Mouse (Mus musculus) G1E (cell line): Measurements from ENCODE around the gene Erbb4. TPM values are rescaled to one million over a fixed set of nuclear protein-coding genes. Genes with fewer than 3 reads are reported as not detected.

Experiments
- ATAC-seq: 2 replicates; pipeline ENCODE4 v1.8.0; 2016; ENCODE audit warnings: mild to moderate bottlenecking; ENCODE audit not compliant: insufficient number of reproducible peaks, poor library complexity, low FRiP score, severe bottlenecking; ENCODE audit errors: extremely low read depth
- DNase-seq: peaks from one replicate; pipeline ENCODE4 v3.0.0; 2012; ENCODE audit warnings: low spot score
- H3K27me3 ChIP-seq: 2 replicates; pipeline ENCODE4 v1.6.1; 2012; ENCODE audit warnings: mild to moderate bottlenecking, low read length, inconsistent platforms; ENCODE audit not compliant: insufficient read depth
- H3K36me3 ChIP-seq: replicated peaks from 2 replicates; pipeline ENCODE3; 2012; ENCODE audit warnings: mild to moderate bottlenecking, inconsistent platforms
- H3K4me1 ChIP-seq: 2 replicates; pipeline ENCODE4 v1.6.1; 2012; ENCODE audit warnings: low read depth, low read length, inconsistent platforms, mixed read lengths; ENCODE audit not compliant: insufficient read depth
- H3K4me3 ChIP-seq: 2 replicates; pipeline ENCODE4 v1.5.1; 2012; ENCODE audit warnings: low read depth, mild to moderate bottlenecking, inconsistent platforms, low read length, moderate library complexity, mixed read lengths
- H3K9me3 ChIP-seq: replicated peaks from 2 replicates; pipeline ENCODE4 v1.6.1; 2012; ENCODE audit warnings: inconsistent platforms
- CTCF ChIP-seq: IDR thresholded peaks from 2 replicates; pipeline ENCODE4 v1.5.1; 2012; ENCODE audit warnings: low read depth, low read length, inconsistent platforms, mixed read lengths
- GATA1 ChIP-seq: IDR thresholded peaks from 2 replicates; pipeline ENCODE4 v1.6.1; 2012; ENCODE audit warnings: borderline replicate concordance, low read length, inconsistent platforms, mixed read lengths
- GATA2 ChIP-seq: IDR thresholded peaks from 2 replicates; pipeline ENCODE4 v1.6.1; 2012; ENCODE audit warnings: low read depth, low read length, inconsistent platforms, borderline replicate concordance
- POLR2AphosphoS5 ChIP-seq: IDR thresholded peaks from 2 replicates; pipeline ENCODE4 v1.6.1; 2012; ENCODE audit warnings: low read depth, low read length, inconsistent platforms; ENCODE audit not compliant: insufficient replicate concordance
- TAL1 ChIP-seq: conservative IDR thresholded peaks from 2 replicates; pipeline ENCODE4 v1.6.1; 2012; ENCODE audit warnings: low read depth, low read length, inconsistent platforms, mixed read lengths
- polyA plus RNA-seq: library from polyadenylated mRNA; stranded (reverse); fragments of >175 nt; gene quantifications from 2 replicates; pipeline ENCODE4 v1.2.3, GENCODE M21; 2012
- total RNA-seq, 2 experiments: library from RNA; stranded (forward) in 1 of 2; stranded (reverse) in 1 of 2; fragments of 200-1000 nt in 1 of 2; fragments of >200 nt in 1 of 2; fragmentation: Nextera tagmentation in 1 of 2; gene quantifications; 2 replicates each; pipeline ENCODE4 v1.2.3; 2014 to 2017

Erbb4 gene
- not detected in 2 replicates for total RNA-seq (2014; fragmentation: Nextera tagmentation)
- total RNA-seq (2017), result 0.06 and 0.33 TPM in 2 replicates
- not detected in 2 replicates for polyA plus RNA-seq

- H3K27me3 ChIP-seq, result peaks cover 24% of the 10 kb centered on the region; the same call in 1 of the 2 replicates
These were observed at the start of gene Erbb4 for GRCm38 (mm10) chr1:69107485-69108158. Gene Erbb4 (minus strand): TSS chr1:69108059.

GRCm38 (mm10) chr1:69157346-69157745 lies 49.5 kb upstream of the Erbb4 start:
- ATAC-seq (no peak), DNase-seq (no peak)
- Histone ChIP-seq H3K27me3 (no peaks in the 10 kb centered on the region), H3K36me3 (no peaks in the 10 kb centered on the region), H3K4me1 (no peaks in the 10 kb centered on the region), H3K4me3 (no peak overlapping the region), H3K9me3 (no peaks in the 10 kb centered on the region)
- TF ChIP-seq POLR2AphosphoS5 (no peak), CTCF (no peak), GATA1 (no peak), GATA2 (no peak), TAL1 (no peak)

More at GRCm38 (mm10) chr1:69107485-69108158, at the start of gene Erbb4:
- no peak for DNase-seq
- TF ChIP-seq CTCF (no peak), POLR2AphosphoS5 (no peak)
- Histone ChIP-seq H3K36me3 (no peaks in the 10 kb centered on the region), H3K4me1 (no peaks in the 10 kb centered on the region), H3K9me3 (no peaks in the 10 kb centered on the region), H3K4me3 (no peak within 1 kb of the TSS)
- no peak for ATAC-seq

- no peak overlapping the region for H3K4me3 ChIP-seq
- H3K9me3 ChIP-seq, result no peaks in the 10 kb centered on the region
- H3K36me3 ChIP-seq, result no peaks in the 10 kb centered on the region
- no peaks in the 10 kb centered on the region for H3K4me1 ChIP-seq
- TF ChIP-seq GATA2 (no peak), CTCF (no peak), POLR2AphosphoS5 (no peak), TAL1 (no peak), GATA1 (no peak)
- DNase-seq (no peak), ATAC-seq (no peak)
- no peaks in the 10 kb centered on the region for H3K27me3 ChIP-seq
These were observed 33.5 kb upstream of the Erbb4 start for GRCm38 (mm10) chr1:69141341-69141740.

GRCm38 (mm10) chr1:69139519-69139868 lies 31.6 kb upstream of the Erbb4 start:
- no peaks in the 10 kb centered on the region for H3K36me3 ChIP-seq
- DNase-seq (no peak), ATAC-seq (no peak)
- TF ChIP-seq TAL1, result no peak
- TF ChIP-seq GATA1, result no peak
- TF ChIP-seq GATA2, result no peak
- no peak for TF ChIP-seq POLR2AphosphoS5
- no peak for TF ChIP-seq CTCF
- H3K4me1 ChIP-seq, result no peaks in the 10 kb centered on the region
- H3K9me3 ChIP-seq, result no peaks in the 10 kb centered on the region
- no peaks in the 10 kb centered on the region for H3K27me3 ChIP-seq
- H3K4me3 ChIP-seq, result no peak overlapping the region

- no peaks in the 10 kb centered on the region for H3K4me1 ChIP-seq
- 0 out of 2 replicates have a peak, but pooled peaks have one; percentile 24 for TF ChIP-seq CTCF
- no peak for TF ChIP-seq POLR2AphosphoS5
- no peaks in the 10 kb centered on the region for H3K36me3 ChIP-seq
- H3K9me3 ChIP-seq, result no peaks in the 10 kb centered on the region
- H3K4me3 ChIP-seq, result no peak overlapping the region
- DNase-seq (peak; percentile 3), ATAC-seq (peak; percentile 40; the same call in 1 of the 2 replicates)
- no peaks in the 10 kb centered on the region for H3K27me3 ChIP-seq
These were observed 31.1 kb upstream of the Erbb4 start for GRCm38 (mm10) chr1:69138856-69139518.

- Histone ChIP-seq H3K27me3 (no peaks in the 10 kb centered on the region), H3K4me1 (no peaks in the 10 kb centered on the region)
These were observed 16.4 kb upstream of the Erbb4 start for GRCm38 (mm10) chr1:69124147-69124848.

More at GRCm38 (mm10) chr1:69124147-69124848, 16.4 kb upstream of the Erbb4 start:
- no peak overlapping the region for H3K4me3 ChIP-seq
- no peak for DNase-seq
- TF ChIP-seq CTCF (no peak), POLR2AphosphoS5 (no peak), GATA2 (no peak), TAL1 (no peak), GATA1 (no peak)
- H3K9me3 ChIP-seq, result no peaks in the 10 kb centered on the region
- H3K36me3 ChIP-seq, result no peaks in the 10 kb centered on the region
- no peak for ATAC-seq
